8 mouse cellular contexts compared by ENCODE assay signal in genomic region chr10:69253075-69253685, GRCm38 (mm10). TPM values are rescaled to one million over a fixed set of nuclear protein-coding genes. Genes with fewer than 3 reads are reported as not detected.
DNase-seq lines count a peak whose midpoint lies in the region; TF ChIP-seq lines count a peak whose summit lies in the region.

No protein-coding gene starts in this region.

- no peak for TF ChIP-seq POLR2A in kidney, adult 2 months (IDR thresholded peaks at IDR 0.05; ENCODE audit: low read depth, low read length)

- H3K4me1 ChIP-seq in kidney, adult 2 months (ENCODE audit: control insufficient read depth, insufficient read depth, low read length), result peaks cover 43% of the 10 kb centered on the region

- WGBS in kidney, adult 2 months, result 10% methylated on average over 5 of the region's 5 CpGs
- WGBS in macrophage (ENCODE audit: missing documents), result 39% methylated on average over 5 of the region's 5 CpGs

- H3K27me3 ChIP-seq in kidney, adult 2 months (replicated peaks; ENCODE audit: control insufficient read depth, insufficient read depth, low read length), result no peaks in the 10 kb centered on the region

- TF ChIP-seq CTCF in left cerebral cortex, adult 2 months (IDR thresholded peaks at IDR 0.05), result no peak
- TF ChIP-seq CTCF in kidney, adult 2 months (conservative IDR thresholded peaks at IDR 0.05; ENCODE audit: insufficient read depth, insufficient read length, low read depth, low read length), result no peak

- no peak overlapping the region for H3K4me3 ChIP-seq in left cerebral cortex, adult 2 months
- H3K4me3 ChIP-seq in kidney, adult 2 months (ENCODE audit: insufficient read depth, low read depth, low read length), result no peak overlapping the region
- no peak overlapping the region for H3K4me3 ChIP-seq in macrophage (ENCODE audit: inconsistent target)

- no peaks in the 10 kb centered on the region; the same call in 1 of the 2 replicates for H3K36me3 ChIP-seq in kidney, adult 2 months (ENCODE audit: control insufficient read depth, insufficient read depth, low read length)
- H3K36me3 ChIP-seq in macrophage (ENCODE audit: inconsistent target), result no peaks in the 10 kb centered on the region

- no peaks in the 10 kb centered on the region for H3K79me2 ChIP-seq in macrophage (ENCODE audit: inconsistent target)

- intact Hi-C loops in left cerebral cortex, adult 2 months (cut with DNase I), result no loop called here
- intact Hi-C loops in left cerebral cortex, postnatal 10 days (cut with DNase I), result no loop called here
- intact Hi-C loops in left cerebral cortex, postnatal 4 days (cut with DNase I), result no loop called here

- DNase-seq in left cerebral cortex, adult 2 months (ENCODE audit: extremely low spot score in 1 of 2, low spot score in 2 of 2), result no peak
- no peak for DNase-seq in left cerebral cortex, postnatal 10 days (ENCODE audit: extremely low spot score in 1 of 2, low spot score in 2 of 2)
- peak; percentile 86 for DNase-seq in forelimb bud, embryonic 11.5 days (ENCODE audit: low read depth, low spot score)
- DNase-seq in kidney, adult 2 months, result peak; percentile 92
- DNase-seq in left cerebral cortex, postnatal 4 days, result no peak
- DNase-seq in adrenal gland, postnatal 25 days, result no peak
- DNase-seq in right cerebral cortex, postnatal 14 days, result no peak

- peak overlapping the region; percentile 13; the same call in 1 of the 2 replicates for H3K27ac ChIP-seq in left cerebral cortex, adult 2 months
- peak overlapping the region; percentile 96 for H3K27ac ChIP-seq in kidney, adult 2 months (ENCODE audit: insufficient read depth, low read depth, low read length)
- H3K27ac ChIP-seq in macrophage, result peak overlapping the region; percentile 94

RNA-seq across cellular contexts. Expression of gene A930033H14Rik, which starts 40.3 kb away (rescaled TPM):
- total RNA-seq in left cerebral cortex, adult 2 months (2021), result 1 to 10 TPM; 3.2 to 4.2 TPM
- total RNA-seq in left cerebral cortex, postnatal 10 days (2021), result 1 to 10 TPM; 4.4 to 5.4 TPM
- 0.94 and 1.1 TPM in 2 replicates for polyA plus RNA-seq in kidney, adult 2 months (2012; rRNA removed)
- total RNA-seq in macrophage (2018; cell fraction: chromatin; rRNA removed), result 10 to 100 TPM in 2 of 26 experiments, 1 to 10 TPM in 24; 1.5 to 10.8 (median 5.5) TPM
- total RNA-seq in macrophage (2018; cell fraction: cytosol; rRNA removed), result 1 to 10 TPM in 2 of 26 experiments, under 1 TPM in 24; 0.18 to 1.3 (median 0.45) TPM
- 10 to 100 TPM in 5 of 26 experiments, 1 to 10 TPM in 21; 2.6 to 17.0 (median 7.7) TPM for total RNA-seq in macrophage (2018; cell fraction: nucleus; rRNA removed)
- 0.46 to 0.94 TPM (median 0.87 TPM) in 3 replicates for polyA plus RNA-seq in macrophage (2018)
- total RNA-seq in left cerebral cortex, postnatal 4 days (2021), result 1 to 10 TPM; 6.2 to 6.5 TPM
- 3.2 and 5.5 TPM in 2 replicates for total RNA-seq in adrenal gland, postnatal 25 days (2021)

Comparison
In these comparisons a context has a peak if more than half of its experiments do, and no peak if none do; other contexts are left out.
1. DNase-seq: peak in forelimb bud, embryonic 11.5 days (single experiment) and kidney, adult 2 months (single experiment); none in left cerebral cortex, adult 2 months (0 of 2), left cerebral cortex, postnatal 10 days (0 of 2), left cerebral cortex, postnatal 4 days (single experiment), adrenal gland, postnatal 25 days (single experiment) and right cerebral cortex, postnatal 14 days (single experiment).
2. H3K27ac ChIP-seq: peak in every context shown above with its lines; median percentile 96 in kidney, adult 2 months; 94 in macrophage; 13 in left cerebral cortex, adult 2 months.